Mouse (Mus musculus) liver, embryonic 16.5 days (tissue): ENCODE results near the gene Ank3. TPM values are rescaled to one million over a fixed set of nuclear protein-coding genes. Genes with fewer than 3 reads are reported as not detected.

ENCODE experiments used
- ATAC-seq: fragments of 200-750 bp; cut with Nextera tagmentation; 2 replicates; pipeline ENCODE4 v1.8.0; 2017; ENCODE audit warnings: low read depth, mild to moderate bottlenecking, moderate number of reproducible peaks, moderate library complexity
- H3K27ac ChIP-seq: fragments of 300-500 bp; sonication (generic); 2 replicates; pipeline ENCODE4 v1.5.1; 2014; ENCODE audit warnings: mild to moderate bottlenecking, low read length
- H3K27me3 ChIP-seq: fragments of 300-500 bp; sonication (generic); 2 replicates; pipeline ENCODE4 v1.6.1; 2014; ENCODE audit warnings: low read depth, low read length, mixed read lengths; ENCODE audit not compliant: control insufficient read depth, insufficient read depth
- H3K36me3 ChIP-seq: fragments of 300-500 bp; sonication (generic); 2 replicates; pipeline ENCODE4 v1.6.1; 2014; ENCODE audit warnings: mild to moderate bottlenecking; ENCODE audit not compliant: control insufficient read depth, insufficient read depth
- H3K4me1 ChIP-seq: fragments of 300-500 bp; sonication (generic); 2 replicates; pipeline ENCODE4 v1.6.1; 2014; ENCODE audit warnings: low read depth, low read length, mixed read lengths; ENCODE audit not compliant: control insufficient read depth
- H3K4me2 ChIP-seq: fragments of 300-500 bp; sonication (generic); 2 replicates; pipeline ENCODE4 v1.6.1; 2014; ENCODE audit warnings: low read depth, low read length, mixed read lengths
- H3K4me3 ChIP-seq: fragments of 300-500 bp; sonication (generic); 2 replicates; pipeline ENCODE4 v1.5.1; 2014; ENCODE audit warnings: low read depth, mild to moderate bottlenecking, low read length
- H3K9ac ChIP-seq: fragments of 300-500 bp; sonication (generic); 2 replicates; pipeline ENCODE4 v1.6.1; 2014; ENCODE audit warnings: low read depth, low read length
- H3K9me3 ChIP-seq: fragments of 300-500 bp; sonication (generic); replicated peaks from 2 replicates; pipeline ENCODE4 v1.6.1; 2016; ENCODE audit warnings: low read length; ENCODE audit not compliant: control insufficient read depth
- WGBS: fragments of 180-500 bp; shearing (Covaris S2); extraction: QIAGEN DNeasy Blood & Tissue Kit; methylation state at CpG from one replicate; pipeline ENCODE4 v1.1.7; 2014; ENCODE audit not compliant: insufficient replicate concordance; 5-methylcytosine and 5-hydroxymethylcytosine counted together
- polyA plus RNA-seq: library from polyadenylated mRNA; unstranded; fragments of >200 nt; fragmentation: Nextera tagmentation; extraction: Ambion mirVana; gene quantifications from 2 replicates; pipeline ENCODE4 v1.2.1, GENCODE M21; 2015

Ank3 gene
- polyA plus RNA-seq, 1 experiment from 2014 or later: 14.0 TPM

GRCm38 (mm10) chr10:69630802-69631388 lies 232.3 kb downstream of the Ank3 start:
- 34% methylated on average over 7 of the region's 7 CpGs for WGBS
- ATAC-seq: no peak
- no peaks in the 10 kb centered on the region for H3K4me1 ChIP-seq
- no peak overlapping the region for H3K4me3 ChIP-seq
- no peaks in the 10 kb centered on the region for H3K27me3 ChIP-seq
- no peak overlapping the region for H3K9ac ChIP-seq
- no peak overlapping the region for H3K27ac ChIP-seq
- no peaks in the 10 kb centered on the region for H3K9me3 ChIP-seq
- no peak overlapping the region for H3K4me2 ChIP-seq
- H3K36me3 ChIP-seq: no peaks in the 10 kb centered on the region

GRCm38 (mm10) chr10:69632885-69633284 lies 234.3 kb downstream of the Ank3 start:
- H3K27ac ChIP-seq: no peak overlapping the region
- H3K9me3 ChIP-seq: no peaks in the 10 kb centered on the region
- no peak overlapping the region for H3K4me2 ChIP-seq
- ATAC-seq: no peak
- H3K4me3 ChIP-seq: no peak overlapping the region
- no peaks in the 10 kb centered on the region for H3K27me3 ChIP-seq
- no peaks in the 10 kb centered on the region for H3K36me3 ChIP-seq
- no peak overlapping the region for H3K9ac ChIP-seq
- H3K4me1 ChIP-seq: no peaks in the 10 kb centered on the region
- WGBS: 68% methylated on average over 8 of the region's 8 CpGs

GRCm38 (mm10) chr10:69634891-69635290 lies 236.3 kb downstream of the Ank3 start:
- Histone ChIP-seq H3K4me3 (no peak overlapping the region), H3K36me3 (no peaks in the 10 kb centered on the region), H3K9me3 (no peaks in the 10 kb centered on the region), H3K27ac (no peak overlapping the region), H3K9ac (no peak overlapping the region), H3K4me1 (no peaks in the 10 kb centered on the region), H3K27me3 (no peaks in the 10 kb centered on the region), H3K4me2 (no peak overlapping the region)
- WGBS: 61% methylated on average over 5 of the region's 5 CpGs
- no peak for ATAC-seq

- ATAC-seq: no peak
- Histone ChIP-seq H3K4me1 (no peaks in the 10 kb centered on the region), H3K4me3 (no peak overlapping the region), H3K27me3 (no peaks in the 10 kb centered on the region), H3K9ac (no peak overlapping the region), H3K9me3 (no peaks in the 10 kb centered on the region), H3K36me3 (no peaks in the 10 kb centered on the region), H3K27ac (no peak overlapping the region), H3K4me2 (no peak overlapping the region)
- WGBS: 38% methylated on average over 11 of the region's 11 CpGs
Observed at GRCm38 (mm10) chr10:69635910-69636656, 237.5 kb downstream of the Ank3 start.

- Histone ChIP-seq H3K4me3 (no peak overlapping the region), H3K9ac (no peak overlapping the region), H3K36me3 (no peaks in the 10 kb centered on the region), H3K9me3 (no peaks in the 10 kb centered on the region), H3K27me3 (no peaks in the 10 kb centered on the region), H3K27ac (no peak overlapping the region), H3K4me1 (no peaks in the 10 kb centered on the region), H3K4me2 (no peak overlapping the region)
- WGBS: 67% methylated on average over 6 of the region's 6 CpGs
- ATAC-seq: no peak
Observed at GRCm38 (mm10) chr10:69639138-69639537, 240.6 kb downstream of the Ank3 start.

GRCm38 (mm10) chr10:69640617-69641016 lies 242.0 kb downstream of the Ank3 start:
- H3K9me3 ChIP-seq: no peaks in the 10 kb centered on the region
- H3K36me3 ChIP-seq: no peaks in the 10 kb centered on the region
- no peak overlapping the region for H3K9ac ChIP-seq
- H3K4me3 ChIP-seq: no peak overlapping the region
- no peak for ATAC-seq
- no peak overlapping the region for H3K27ac ChIP-seq
- H3K4me1 ChIP-seq: no peaks in the 10 kb centered on the region
- no peak overlapping the region for H3K4me2 ChIP-seq
- no peaks in the 10 kb centered on the region for H3K27me3 ChIP-seq
- WGBS: 53% methylated on average over 4 of the region's 4 CpGs

GRCm38 (mm10) chr10:69643481-69643880 lies 244.9 kb downstream of the Ank3 start:
- H3K9ac ChIP-seq: no peak overlapping the region
- H3K36me3 ChIP-seq: no peaks in the 10 kb centered on the region
- H3K4me2 ChIP-seq: no peak overlapping the region
- no peaks in the 10 kb centered on the region for H3K4me1 ChIP-seq
- H3K4me3 ChIP-seq: no peak overlapping the region
- H3K9me3 ChIP-seq: no peaks in the 10 kb centered on the region
- H3K27ac ChIP-seq: no peak overlapping the region
- 34% methylated on average over 3 of the region's 3 CpGs for WGBS
- ATAC-seq: no peak
- no peaks in the 10 kb centered on the region for H3K27me3 ChIP-seq

GRCm38 (mm10) chr10:69643986-69644385 lies 245.4 kb downstream of the Ank3 start:
- Histone ChIP-seq H3K4me2 (no peak overlapping the region), H3K36me3 (no peaks in the 10 kb centered on the region), H3K4me1 (no peaks in the 10 kb centered on the region), H3K4me3 (no peak overlapping the region), H3K9ac (no peak overlapping the region), H3K27me3 (no peaks in the 10 kb centered on the region), H3K27ac (no peak overlapping the region), H3K9me3 (no peaks in the 10 kb centered on the region)
- no peak for ATAC-seq
- WGBS: 73% methylated on average over 6 of the region's 6 CpGs

- no peaks in the 10 kb centered on the region for H3K36me3 ChIP-seq
- no peak for ATAC-seq
- H3K4me2 ChIP-seq: no peak overlapping the region
- H3K27ac ChIP-seq: no peak overlapping the region
- H3K4me3 ChIP-seq: no peak overlapping the region
- no peaks in the 10 kb centered on the region for H3K9me3 ChIP-seq
- H3K4me1 ChIP-seq: no peaks in the 10 kb centered on the region
- 70% methylated on average over 5 of the region's 5 CpGs for WGBS
- no peak overlapping the region for H3K9ac ChIP-seq
- H3K27me3 ChIP-seq: no peaks in the 10 kb centered on the region
Observed at GRCm38 (mm10) chr10:69645311-69645802, 246.8 kb downstream of the Ank3 start.
